Mouse (Mus musculus) thymus, postnatal 14 days (tissue): ENCODE results near the gene Cuedc2.
A peak's percentile ranks its signal among the peaks of the same experiment; 100 is the strongest.

Experiments
- DNase-seq: peaks from one replicate; pipeline ENCODE4 v3.0.0; 2021

Gene Cuedc2

DNA sequence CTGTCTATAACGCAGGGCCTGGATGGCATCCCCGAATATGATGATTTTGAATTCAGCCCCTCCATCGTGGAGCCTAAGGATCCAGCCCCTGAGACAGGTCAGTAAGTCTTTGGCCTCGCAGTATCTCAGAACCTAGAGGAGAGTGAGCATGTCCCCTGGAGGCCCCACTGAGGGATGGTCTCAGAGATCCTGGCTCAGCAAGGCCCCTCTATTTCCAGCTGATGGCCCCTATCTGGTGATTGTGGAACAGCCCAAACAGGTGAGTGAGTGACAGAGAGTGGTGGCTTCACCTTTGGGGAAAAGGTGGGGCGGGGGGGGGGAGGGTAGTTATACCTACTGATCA, 32.3 kb downstream of the Cuedc2 start:
- DNase-seq, result no peak

DNA sequence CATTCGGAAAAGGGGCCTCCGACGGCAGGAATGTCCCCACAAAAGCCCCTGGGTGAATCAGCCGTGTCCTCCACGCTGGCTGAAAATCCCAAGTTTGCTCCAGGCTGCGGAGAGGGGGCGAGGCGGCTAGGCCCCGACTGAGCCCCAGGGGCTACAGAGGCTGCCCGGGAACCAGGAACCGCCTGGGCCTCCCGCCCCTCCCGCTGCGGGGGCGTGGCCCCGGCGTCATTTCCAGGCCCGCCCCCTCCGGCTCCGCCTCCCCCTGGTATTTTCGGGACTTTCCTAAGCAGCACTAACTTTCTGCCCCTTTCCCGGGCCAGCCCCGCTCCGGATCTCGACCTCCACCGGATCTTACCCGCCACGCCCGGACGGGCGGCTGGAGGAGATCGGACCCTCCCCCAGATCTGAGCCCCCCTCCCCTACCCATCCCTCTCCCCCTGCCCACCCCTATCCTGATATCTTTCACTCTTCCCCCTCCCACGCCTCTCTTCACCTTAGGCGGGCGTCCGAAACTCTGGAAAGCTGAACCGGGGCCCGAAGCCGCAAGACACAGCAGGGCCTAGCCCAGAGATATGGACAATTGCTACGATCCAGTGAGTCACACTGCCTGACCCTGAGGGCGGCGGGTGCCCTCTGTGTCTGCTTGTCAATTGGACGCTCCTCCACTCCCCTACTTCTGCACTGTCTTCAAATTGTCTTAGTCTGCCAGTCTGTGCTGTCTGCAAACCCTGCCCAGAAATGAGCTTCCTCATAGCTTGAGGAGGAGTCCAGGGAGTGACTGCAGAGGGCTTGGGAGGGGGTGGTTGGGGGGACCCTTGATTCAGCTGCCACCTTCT, 32.9 kb downstream of the Cuedc2 start:
- DNase-seq, result peak; percentile 93

DNA sequence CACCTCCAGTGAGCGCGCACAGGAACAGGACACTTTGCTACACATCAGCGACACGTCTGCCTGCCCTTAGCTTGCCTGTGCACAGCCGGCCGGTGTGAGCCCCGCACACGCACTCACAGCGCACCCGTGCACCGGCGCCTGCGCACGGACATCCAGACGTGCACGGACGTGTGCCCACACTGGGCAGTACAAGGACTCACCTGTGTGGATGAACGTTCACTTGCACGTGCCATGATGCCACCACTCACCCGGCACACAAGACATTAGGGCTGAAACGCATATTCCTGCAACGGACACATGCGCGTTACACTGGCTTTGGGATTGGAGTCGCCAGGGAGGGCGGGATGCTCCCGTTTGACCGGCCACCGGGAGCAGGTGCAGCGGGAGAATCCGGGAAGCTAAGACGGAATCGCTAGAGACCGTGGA, 33.6 kb downstream of the Cuedc2 start:
- DNase-seq, result no peak

DNA sequence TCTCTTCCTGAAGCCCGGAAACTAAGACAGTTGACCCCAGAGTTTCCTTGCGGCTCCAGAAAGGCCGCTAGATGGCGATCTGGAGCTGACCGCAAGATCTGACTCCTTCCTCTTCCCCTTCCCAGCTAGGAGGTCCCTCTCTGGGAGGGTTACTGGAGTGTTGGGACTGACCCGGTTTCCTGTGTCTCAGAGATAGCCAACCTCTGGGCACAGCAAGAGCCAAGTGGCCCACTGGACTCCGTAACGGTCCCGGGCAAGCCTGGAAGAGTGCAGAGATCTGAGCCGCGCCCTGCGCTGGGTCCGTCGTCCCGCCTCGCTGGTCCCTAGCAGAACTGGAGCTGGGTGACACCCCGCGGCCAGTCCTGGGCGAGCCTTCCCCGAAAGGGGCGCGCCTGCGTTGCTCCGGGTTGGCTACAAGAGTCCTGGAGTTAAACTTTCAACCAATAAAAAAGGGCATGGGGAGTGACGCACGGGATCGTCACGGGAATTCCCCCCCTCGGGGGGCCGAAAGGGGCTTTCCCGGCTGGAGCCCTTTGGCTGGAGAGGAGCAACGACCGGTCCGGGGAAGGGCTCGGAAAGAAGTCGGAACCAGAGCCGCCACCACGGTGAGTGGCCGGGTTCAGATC, 34.2 kb downstream of the Cuedc2 start, which contains the start of gene Nfkb2:
Nfkb2 (plus strand) TSS at position 105 of the 626 bp plus-strand sequence.
- DNase-seq, result peak; percentile 86

DNA sequence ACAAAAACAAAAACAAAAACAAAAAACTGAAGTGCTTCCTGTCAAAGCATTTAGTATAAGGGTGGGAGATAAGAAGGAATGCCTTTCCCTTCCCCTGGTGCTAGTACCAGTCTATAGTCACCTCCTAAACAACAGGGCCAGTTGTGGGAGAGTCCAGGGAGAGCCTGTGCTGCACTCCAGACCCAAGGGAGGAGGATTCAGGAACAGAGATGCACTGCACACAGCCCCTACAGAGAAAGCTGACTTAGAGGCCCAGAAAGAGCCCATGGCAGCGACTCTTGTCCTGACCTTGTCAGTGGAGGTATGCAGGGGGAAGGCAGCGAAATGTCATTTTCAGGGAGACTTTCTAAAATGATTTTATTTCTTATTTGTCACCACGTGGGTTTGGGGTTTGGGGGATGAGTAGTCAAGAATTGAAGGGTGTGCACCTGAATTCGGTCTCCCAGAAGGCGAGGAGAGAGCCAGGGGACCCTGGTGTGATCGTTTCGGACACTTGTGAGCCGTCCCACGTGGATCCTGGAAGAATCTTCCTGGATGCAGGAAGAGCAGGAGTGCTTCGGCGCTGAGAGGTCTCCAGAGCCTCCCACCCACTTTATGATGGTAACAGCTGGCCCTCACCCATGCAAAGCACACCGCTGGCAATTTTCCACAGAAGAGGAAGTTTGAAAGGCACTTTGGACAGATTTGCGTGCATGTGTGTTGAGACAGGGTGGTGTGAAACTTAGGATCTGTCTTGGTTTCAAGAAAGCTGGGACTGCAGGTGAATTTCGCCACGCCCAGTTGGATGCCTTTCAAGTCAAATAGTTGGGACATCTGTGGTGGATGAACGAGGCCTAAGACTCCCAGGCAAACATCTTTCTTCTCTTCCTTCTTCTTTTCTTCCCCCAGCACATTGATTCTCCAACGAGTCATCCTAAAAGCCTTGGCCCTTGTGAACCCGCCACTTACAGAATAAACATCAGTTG, 35.0 kb downstream of the Cuedc2 start:
- DNase-seq, result no peak

DNA sequence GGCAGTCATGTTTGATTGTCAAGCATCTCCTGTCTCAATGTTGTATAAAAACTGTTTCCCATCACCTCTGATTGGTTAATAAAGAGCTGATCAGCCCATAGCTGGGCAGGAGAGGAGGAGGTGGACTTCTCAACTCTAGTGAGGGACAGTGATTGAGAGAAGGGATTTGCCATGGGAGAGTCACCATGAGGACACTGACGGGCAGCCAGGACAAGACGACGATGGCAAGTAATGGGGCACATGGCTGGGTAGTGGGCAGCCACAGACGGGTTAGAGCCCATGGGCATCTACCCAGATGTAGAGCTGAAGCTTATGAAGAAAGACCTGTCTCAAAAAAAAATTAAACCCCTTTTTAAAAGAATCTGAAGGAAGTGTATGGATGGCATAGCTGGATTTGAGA, 36.0 kb downstream of the Cuedc2 start:
- DNase-seq, result no peak

DNA sequence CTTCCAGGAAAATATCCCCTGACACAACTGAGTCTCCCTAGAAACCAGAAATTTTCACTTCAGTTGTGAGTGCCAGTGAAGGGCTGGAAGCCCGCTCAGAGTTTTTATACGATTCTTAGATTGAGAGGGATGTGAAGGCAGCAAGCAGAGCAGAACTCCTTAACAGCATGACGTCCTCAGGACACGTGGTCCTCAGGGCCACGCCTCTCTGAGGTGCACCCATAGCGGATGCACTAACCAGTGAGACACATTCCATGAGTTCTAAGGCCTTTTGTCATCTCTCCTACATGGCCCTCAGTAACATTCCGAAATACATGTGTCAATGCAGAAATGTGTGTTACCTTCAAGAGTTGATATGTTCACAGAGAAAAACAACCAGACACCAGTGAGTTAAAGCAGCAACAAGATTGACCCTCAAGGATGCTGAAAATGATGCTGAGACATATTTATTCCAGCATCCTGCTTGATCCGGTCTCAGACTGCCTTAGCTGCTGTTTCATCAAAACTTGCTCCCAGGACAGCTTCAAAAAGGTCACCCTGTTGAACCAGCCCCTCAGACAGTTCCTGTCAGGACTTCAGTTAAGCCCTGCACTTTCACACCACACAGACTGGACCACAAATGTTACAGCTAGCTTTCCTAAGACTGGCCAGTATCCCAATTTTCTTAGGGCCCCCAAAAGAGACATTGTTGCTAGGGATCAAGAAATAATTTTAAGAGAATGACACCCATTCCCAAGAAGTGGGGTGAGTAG, 38.0 kb downstream of the Cuedc2 start:
- DNase-seq, result no peak

DNA sequence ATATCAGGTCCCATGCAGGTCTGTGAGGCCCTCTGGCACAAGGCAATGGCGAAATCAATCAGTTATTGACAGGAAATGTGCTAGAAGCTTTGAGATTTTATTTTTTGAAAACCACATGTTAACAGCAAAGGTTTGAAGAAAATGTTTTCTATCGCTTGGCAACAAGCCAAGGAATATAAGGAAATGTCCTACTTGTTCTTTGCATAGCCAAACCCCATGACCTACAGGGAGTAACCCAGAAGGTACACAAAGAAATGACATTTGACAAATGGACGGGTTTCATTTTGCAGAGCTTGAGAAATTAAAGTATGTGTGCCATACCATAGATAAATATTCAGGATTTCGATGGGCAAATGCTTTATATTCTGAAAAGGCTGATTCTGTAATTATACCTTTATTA, 41.6 kb downstream of the Cuedc2 start:
- DNase-seq, result no peak

DNA sequence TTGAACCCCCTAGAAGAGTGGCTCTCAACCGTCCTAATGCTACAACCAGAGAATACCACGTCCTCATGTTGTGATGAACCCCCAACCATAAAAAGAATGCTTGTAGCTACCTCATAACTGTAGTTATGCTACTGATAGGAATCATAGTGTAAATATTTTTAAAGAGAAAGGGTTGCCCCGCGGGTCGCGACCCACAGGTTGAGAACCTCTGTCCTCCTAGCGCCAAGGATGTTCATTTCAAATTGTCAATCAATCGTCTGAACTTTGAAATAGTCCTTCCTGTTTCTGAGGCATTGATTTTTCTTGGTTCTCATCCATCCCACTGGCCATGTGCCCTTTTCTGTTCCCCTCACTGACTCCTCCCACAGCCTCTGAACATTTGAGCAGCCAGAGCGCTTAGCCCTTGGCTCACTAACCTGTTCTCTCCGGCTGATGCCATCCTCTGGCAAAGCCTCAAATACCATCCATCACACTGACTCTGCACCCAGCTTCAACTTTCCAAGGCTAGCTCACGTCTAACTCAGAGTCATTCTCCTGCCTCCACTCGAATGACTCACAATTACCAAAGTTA, 47.9 kb downstream of the Cuedc2 start:
- DNase-seq, result no peak

DNA sequence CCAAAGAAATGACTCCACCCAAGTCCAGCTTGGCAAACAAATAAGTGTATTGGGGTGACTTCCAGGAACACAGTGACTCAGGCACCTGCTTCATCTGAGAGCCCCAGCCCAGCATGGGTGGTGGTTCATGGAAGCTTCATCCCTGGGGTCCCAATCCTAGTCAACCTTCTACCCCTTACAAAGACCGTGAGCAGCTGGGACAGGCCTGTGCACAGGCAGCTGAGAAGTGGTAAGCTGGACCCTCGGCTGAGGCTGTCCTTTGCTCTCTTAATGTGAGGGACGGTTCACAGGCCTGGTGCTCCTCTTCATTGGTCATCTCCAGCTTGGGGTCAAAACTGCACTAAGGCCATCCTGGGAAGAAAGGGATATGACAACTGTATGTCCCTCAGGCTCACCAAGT, 50.9 kb downstream of the Cuedc2 start:
- no peak for DNase-seq

DNA sequence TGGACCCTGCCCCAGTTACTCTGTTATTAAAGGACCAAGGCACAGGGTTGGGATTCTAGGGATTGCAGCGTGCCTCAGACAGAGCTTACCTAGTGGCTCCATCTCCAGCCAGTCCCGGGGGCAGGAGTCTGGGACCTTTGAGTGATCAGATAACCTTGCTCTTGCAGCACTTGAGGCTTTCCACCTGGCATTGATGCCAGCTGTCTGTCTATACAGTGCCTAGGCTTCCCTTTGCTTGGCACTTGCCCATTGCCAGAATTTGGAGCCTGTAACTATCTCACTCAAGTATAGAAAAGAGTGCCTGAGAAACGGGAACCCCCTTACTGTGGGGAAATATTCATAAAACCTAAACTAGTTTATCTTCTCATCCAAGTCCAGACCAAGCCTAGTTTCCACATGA, 51.6 kb downstream of the Cuedc2 start:
- no peak for DNase-seq

DNA sequence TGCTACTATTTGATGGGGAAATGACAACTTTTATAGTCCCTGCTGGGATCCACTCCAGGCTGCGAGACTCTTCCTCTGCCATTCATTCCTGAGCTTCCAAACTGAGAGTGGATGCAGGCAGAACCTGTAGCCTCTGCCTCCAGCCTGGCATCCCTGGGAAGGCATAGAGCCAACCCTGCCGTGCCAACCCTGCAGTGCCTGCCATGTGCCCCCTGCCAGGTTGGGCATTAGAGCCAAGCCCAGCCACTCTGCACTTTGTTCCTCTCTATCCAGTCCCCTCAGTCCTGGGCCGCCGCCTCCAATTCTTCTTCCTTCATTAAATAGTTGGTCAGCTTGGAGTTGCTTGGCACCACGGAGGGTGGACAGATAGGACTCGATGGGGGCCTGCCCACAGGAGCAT, 52.5 kb downstream of the Cuedc2 start:
- no peak for DNase-seq

DNA sequence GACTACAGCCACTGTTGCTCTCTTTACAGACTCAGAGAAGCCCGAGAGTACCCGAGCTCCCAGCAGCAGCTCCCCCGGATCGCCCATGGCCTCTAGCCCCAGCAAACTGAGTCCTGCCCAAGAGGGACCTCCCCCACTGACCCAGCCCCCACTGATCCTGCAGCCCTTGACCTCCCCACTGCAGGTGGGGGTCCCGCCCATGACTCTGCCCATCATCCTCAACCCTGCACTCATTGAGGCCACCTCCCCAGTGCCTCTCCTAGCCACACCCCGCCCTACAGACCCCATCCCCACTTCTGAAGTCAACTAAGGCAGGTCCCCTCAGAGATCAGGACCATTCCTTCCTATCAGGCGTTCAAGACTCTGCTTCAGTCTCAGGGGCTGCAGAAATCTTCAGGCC, 52.9 kb downstream of the Cuedc2 start:
- no peak for DNase-seq

DNA sequence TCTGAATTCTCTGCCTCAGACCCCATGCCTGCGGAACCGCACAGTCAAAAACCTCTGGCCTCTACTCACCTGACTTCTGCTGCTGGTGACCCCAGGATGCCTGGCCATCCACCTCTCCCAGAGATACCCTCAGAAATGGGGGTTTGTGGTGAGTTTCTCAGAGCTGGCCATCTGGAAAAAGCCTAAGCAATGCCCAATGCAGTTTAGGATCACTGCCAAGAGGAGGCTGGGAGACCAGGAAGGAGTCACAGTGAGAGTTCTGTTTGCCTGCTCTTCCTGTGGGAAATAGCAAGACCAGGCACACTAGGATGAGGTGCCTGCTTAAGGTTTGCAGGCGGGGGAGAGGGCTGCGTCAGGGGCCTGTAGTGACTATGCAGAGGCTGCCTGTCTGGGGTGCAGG, 53.8 kb downstream of the Cuedc2 start:
- DNase-seq, result no peak

DNA sequence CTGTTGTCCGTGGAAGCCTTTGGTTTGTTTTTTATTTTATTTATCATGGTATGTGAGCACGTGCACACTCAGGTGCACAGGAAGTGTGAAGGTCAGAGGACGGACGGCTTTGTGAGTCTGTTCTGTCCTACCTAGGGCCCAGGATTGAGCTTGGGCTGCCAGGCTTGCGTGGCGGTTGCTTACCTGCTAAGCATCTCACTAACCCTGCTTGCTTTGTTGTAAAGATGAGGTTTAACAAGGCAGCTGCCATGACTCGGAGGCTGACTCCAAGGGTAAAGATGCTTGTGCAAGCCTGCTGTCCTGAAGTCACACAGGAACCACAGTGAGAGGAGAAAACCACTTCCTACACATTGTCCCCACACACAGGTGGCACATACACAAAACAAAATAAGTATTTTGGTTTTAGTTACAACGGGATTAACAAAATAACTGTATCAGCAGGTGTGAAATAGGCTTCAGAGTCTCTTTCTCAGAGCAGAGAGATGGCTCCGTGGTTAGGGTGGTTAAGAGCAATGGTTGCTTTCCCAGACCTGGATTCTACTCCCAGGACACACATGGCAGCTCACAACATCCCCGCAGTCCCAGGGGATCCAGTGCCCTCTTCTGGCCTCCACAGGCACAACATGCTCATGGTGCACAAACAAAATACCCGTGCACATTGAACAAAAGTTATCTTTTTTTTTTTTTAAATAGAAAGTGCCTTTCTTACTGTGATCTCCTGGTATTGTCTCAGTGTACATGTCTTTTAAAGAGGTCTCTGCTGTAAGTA, 56.2 kb downstream of the Cuedc2 start:
- peak; percentile 47 for DNase-seq
